Comparison of ENCODE assay signal across 22 mouse cellular contexts in genomic region chr17:84736719-84737118, GRCm38 (mm10). TPM values are rescaled to one million over a fixed set of nuclear protein-coding genes. Genes with fewer than 3 reads are reported as not detected.
DNase-seq lines count a peak whose midpoint lies in the region; ATAC-seq and TF ChIP-seq lines count a peak whose summit lies in the region.
"Had no signal": no experiment of that assay in that cellular context is flagged by ENCODE, and none has a peak within 500 bp of the region (broad histone marks: within the 10 kb centered on the region; RNA-seq: fewer than 3 reads in every experiment).

No protein-coding gene starts in this region.

- peaks cover 41% of the 10 kb centered on the region for H3K36me3 ChIP-seq in forebrain, embryonic 10.5 days (replicated peaks)
- no peaks in the 10 kb centered on the region; the same call in 1 of the 2 replicates for H3K36me3 ChIP-seq in forebrain, embryonic 11.5 days (ENCODE audit: control insufficient read depth, insufficient read depth, low read length)
- peaks cover 15% of the 10 kb centered on the region for H3K36me3 ChIP-seq in ES-E14 (ENCODE audit: control insufficient read depth, insufficient read depth, low read length, poor library complexity, severe bottlenecking)
- H3K36me3 ChIP-seq in heart, adult 2 months (ENCODE audit: control insufficient read depth, insufficient read depth, low read length), result no peaks in the 10 kb centered on the region; the same call in 1 of the 2 replicates

- in situ Hi-C loops in ES-E14 (cut with MboI; ENCODE audit: low sequenced_read_pairs in 2 of 2, unreplicated experiment in 2 of 2), result no loop called here

- H3K9ac ChIP-seq in forebrain, embryonic 11.5 days (ENCODE audit: low read length), result no peak overlapping the region
- H3K9ac ChIP-seq in ES-E14 (ENCODE audit: insufficient read depth, low read depth, low read length, poor library complexity, severe bottlenecking), result no peak overlapping the region
- H3K9ac ChIP-seq in heart, adult 2 months (ENCODE audit: low read depth, low read length), result no peak overlapping the region
- H3K9ac ChIP-seq: forebrain, embryonic 15.5 days; liver, embryonic 14.5 days; neural tube, embryonic 13.5 days had no signal

- no peak for TF ChIP-seq EP300 in heart, adult 2 months (IDR thresholded peaks at IDR 0.05; ENCODE audit: insufficient read depth, low read depth, low read length)

- no peak overlapping the region for H3K4me3 ChIP-seq in forebrain, embryonic 10.5 days
- no peak overlapping the region for H3K4me3 ChIP-seq in forebrain, embryonic 11.5 days (ENCODE audit: low read depth, low read length)
- H3K4me3 ChIP-seq in ES-E14 (ENCODE audit: insufficient read depth in 1 of 2, low read depth in 1 of 2, low read length in 2 of 2, poor library complexity in 1 of 2, severe bottlenecking in 1 of 2), result no peak overlapping the region
- H3K4me3 ChIP-seq in heart, adult 2 months, result no peak overlapping the region
- H3K4me3 ChIP-seq: forebrain, embryonic 15.5 days; neural tube, embryonic 13.5 days had no signal

- H3K27me3 ChIP-seq in forebrain, embryonic 10.5 days (ENCODE audit: poor library complexity, severe bottlenecking), result no peaks in the 10 kb centered on the region
- no peaks in the 10 kb centered on the region for H3K27me3 ChIP-seq in forebrain, embryonic 11.5 days (ENCODE audit: control insufficient read depth, insufficient read depth, low read length)
- H3K27me3 ChIP-seq in heart, adult 2 months (ENCODE audit: control insufficient read depth, insufficient read depth, low read length), result no peaks in the 10 kb centered on the region
- H3K27me3 ChIP-seq: forebrain, embryonic 15.5 days; neural tube, embryonic 13.5 days had no signal

- peaks cover 13% of the 10 kb centered on the region for H3K4me1 ChIP-seq in forebrain, embryonic 10.5 days
- no peaks in the 10 kb centered on the region for H3K4me1 ChIP-seq in forebrain, embryonic 11.5 days (replicated peaks; ENCODE audit: control insufficient read depth, insufficient read depth, low read length)
- H3K4me1 ChIP-seq in ES-E14 (ENCODE audit: control insufficient read depth in 2 of 2, insufficient read depth in 2 of 2, low read length in 2 of 2, poor library complexity in 1 of 2), result no peaks in the 10 kb centered on the region
- H3K4me1 ChIP-seq in heart, adult 2 months (ENCODE audit: control insufficient read depth, insufficient read depth, low read length), result no peaks in the 10 kb centered on the region

- ATAC-seq in forebrain, embryonic 11.5 days (replicated peaks; ENCODE audit: low FRiP score), result no peak
- ATAC-seq: forebrain, embryonic 15.5 days had no signal

- no peaks in the 10 kb centered on the region for H3K79me2 ChIP-seq in heart, adult 2 months (replicated peaks; ENCODE audit: control insufficient read depth, insufficient read depth, low read length)

- no peaks in the 10 kb centered on the region for H3K9me3 ChIP-seq in forebrain, embryonic 10.5 days
- no peaks in the 10 kb centered on the region for H3K9me3 ChIP-seq in forebrain, embryonic 11.5 days (ENCODE audit: control insufficient read depth, low read length)
- no peaks in the 10 kb centered on the region for H3K9me3 ChIP-seq in ES-E14 (ENCODE audit: control insufficient read depth, insufficient read depth, low read depth, low read length)
- H3K9me3 ChIP-seq: forebrain, embryonic 15.5 days; neural tube, embryonic 13.5 days had no signal

- intact Hi-C loops in heart, adult 2 months (cut with DNase I), result no loop called here

- peak overlapping the region; percentile 53; the same call in 1 of the 2 replicates for H3K27ac ChIP-seq in forebrain, embryonic 10.5 days
- H3K27ac ChIP-seq in forebrain, embryonic 11.5 days (ENCODE audit: low read depth, low read length), result no peak overlapping the region
- no peak overlapping the region for H3K27ac ChIP-seq in ES-E14 (ENCODE audit: insufficient read depth, low read depth, low read length, poor library complexity, severe bottlenecking)
- no peak overlapping the region for H3K27ac ChIP-seq in heart, adult 2 months
- H3K27ac ChIP-seq: forebrain, embryonic 15.5 days; liver, embryonic 14.5 days; neural tube, embryonic 13.5 days had no signal

- TF ChIP-seq CTCF in heart, adult 2 months (IDR thresholded peaks at IDR 0.05), result no peak

- no peak for DNase-seq in forebrain, embryonic 10.5 days (ENCODE audit: extremely low spot score, low spot score)
- no peak for DNase-seq in forebrain, embryonic 11.5 days (ENCODE audit: low spot score)
- DNase-seq in ES-E14 (ENCODE audit: low read depth, low spot score), result peak; percentile 55
- peak; percentile 31 for DNase-seq in embryo, embryonic 11.5 days (ENCODE audit: low read depth, low spot score)
- peak; percentile 71 for DNase-seq in forelimb bud, embryonic 11.5 days (ENCODE audit: low read depth, low spot score)
- no peak for DNase-seq in lung, adult 18-20 months
- DNase-seq in heart, adult 2 months, result no peak
- DNase-seq in ovary, postnatal 36 days (ENCODE audit: low spot score), result no peak
- DNase-seq: cerebellum, postnatal 10 days; heart, adult 18-20 months; kidney, adult 9 months; kidney, postnatal 4 days; right cerebral cortex, postnatal 4 days; thymus, postnatal 25 days had no signal

- TF ChIP-seq POLR2A in heart, adult 2 months (IDR thresholded peaks at IDR 0.05; ENCODE audit: insufficient read depth, low read depth, low read length), result no peak

- WGBS in forebrain, embryonic 10.5 days, result 67% methylated on average over 9 of the region's 9 CpGs
- WGBS in forebrain, embryonic 11.5 days, result 76% methylated on average over 9 of the region's 9 CpGs
- WGBS in heart, adult 2 months, result 81% methylated on average over 9 of the region's 9 CpGs

- H3K4me2 ChIP-seq in forebrain, embryonic 11.5 days (ENCODE audit: low read depth, low read length, severe bottlenecking), result no peak overlapping the region
- H3K4me2 ChIP-seq: forebrain, embryonic 15.5 days; neural tube, embryonic 13.5 days had no signal

TF ChIP-seq in ES-E14, 5 proteins besides CTCF, POLR2A, EP300 and RAD21:
- TF ChIP-seq ZNF384 (IDR thresholded peaks at IDR 0.05; ENCODE audit: low read depth, low read length), result no peak

RNA-seq across cellular contexts. Expression of gene Lrpprc, which starts 53.9 kb away (rescaled TPM):
- 52.5 and 56.2 TPM in 2 replicates for polyA plus RNA-seq in forebrain, embryonic 10.5 days (2016; fragmentation: Nextera tagmentation; extraction: Ambion mirVana)
- polyA plus RNA-seq in forebrain, embryonic 11.5 days (2014; fragmentation: Nextera tagmentation; extraction: Ambion mirVana), result 54.3 and 55.9 TPM in 2 replicates
- total RNA-seq in ES-E14 (2012; rRNA removed), result 84.8 and 92.0 TPM in 2 replicates
- total RNA-seq in heart, adult 2 months (2021), result 100 to 1,000 TPM; 125 to 148 TPM
- polyA plus RNA-seq in heart, adult 2 months (2012; rRNA removed), result 32.0 and 64.0 TPM in 2 replicates

RNA-seq across cellular contexts. Expression of gene Abcg5, which starts 53.9 kb away (rescaled TPM):
- polyA plus RNA-seq in forebrain, embryonic 10.5 days (2016; fragmentation: Nextera tagmentation; extraction: Ambion mirVana), result 5.3 and 5.4 TPM in 2 replicates
- 5.1 and 5.9 TPM in 2 replicates for polyA plus RNA-seq in forebrain, embryonic 11.5 days (2014; fragmentation: Nextera tagmentation; extraction: Ambion mirVana)
- 0.27 TPM in 1 of 2 replicates, not detected in the other for total RNA-seq in ES-E14 (2012; rRNA removed)
- not detected for total RNA-seq in heart, adult 2 months (2021)
- polyA plus RNA-seq in heart, adult 2 months (2012; rRNA removed), result 0.09 TPM in 1 of 2 replicates, not detected in the other
- total RNA-seq: gastrocnemius, adult 18-20 months; heart, adult 18-20 months; layer of hippocampus, postnatal 25 days; left cerebral cortex, postnatal 25 days; megakaryocyte-erythroid progenitor cell, adult 5-6 weeks; monocyte, adult 5-6 weeks had no signal

Comparison
In these comparisons a context has a peak if more than half of its experiments do, and no peak if none do; other contexts are left out.
1. DNase-seq: peak in ES-E14 (single experiment), embryo, embryonic 11.5 days (single experiment) and forelimb bud, embryonic 11.5 days (single experiment); none in forebrain, embryonic 10.5 days (single experiment), forebrain, embryonic 11.5 days (single experiment), lung, adult 18-20 months (0 of 2), heart, adult 2 months (0 of 2) and ovary, postnatal 36 days (single experiment).